Mouse (Mus musculus) cerebellum, postnatal 36 days (tissue): ENCODE results near the gene Spesp1.

Source experiments
- DNase-seq, 2 experiments: peaks; one replicate each; pipeline ENCODE4 v3.0.0; 2021 to 2022; ENCODE audit warnings: mixed read lengths in 2 of 2

Gene Spesp1

DNA sequence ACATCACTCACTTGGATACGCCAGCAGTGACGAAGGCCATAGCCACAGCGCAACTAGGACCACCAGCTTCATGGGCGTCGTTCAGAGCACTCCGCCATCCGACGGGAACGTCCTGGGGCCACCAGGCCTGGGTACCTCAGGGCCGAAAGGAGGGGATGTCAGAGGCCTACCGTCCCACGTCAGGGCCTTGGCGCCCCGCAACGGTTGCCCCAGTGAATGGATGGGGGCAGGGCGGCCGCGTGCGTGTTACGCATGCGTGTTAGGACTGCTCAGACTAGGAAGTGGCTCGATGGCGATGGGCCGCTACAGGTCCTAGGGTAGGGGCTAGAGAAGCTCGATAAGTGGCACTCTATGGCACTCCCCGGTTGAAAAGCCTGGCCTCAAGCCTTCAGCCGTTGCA lies at the start of gene Spesp1:
Gene Spesp1 (minus strand): TSS at position 218 of the 400 bp plus-strand sequence.
- DNase-seq = no peak

GRCm38 (mm10) chr9:62325965-62326364 lies 44.0 kb upstream of the Spesp1 start:
- no peak for DNase-seq

DNA sequence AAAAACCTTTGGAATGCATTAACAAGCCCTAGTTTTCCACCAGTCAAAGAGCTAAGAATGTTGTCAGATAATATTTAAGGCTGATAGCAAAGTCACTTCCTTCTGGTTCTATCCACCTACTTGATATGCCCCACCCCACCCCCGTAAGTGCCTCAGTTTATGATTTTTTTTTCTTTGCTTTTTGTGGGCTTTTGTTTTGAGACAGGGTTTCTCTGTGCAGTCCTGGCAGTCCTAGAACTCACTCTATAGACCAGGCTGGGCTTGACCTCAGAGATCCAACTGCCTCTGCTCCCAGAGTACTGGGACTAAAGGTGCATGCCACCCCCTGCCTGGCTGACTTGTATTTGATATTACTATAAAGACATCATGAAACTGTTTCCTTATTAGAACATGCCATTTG lies 41.8 kb upstream of the Spesp1 start:
- DNase-seq = no peak

DNA sequence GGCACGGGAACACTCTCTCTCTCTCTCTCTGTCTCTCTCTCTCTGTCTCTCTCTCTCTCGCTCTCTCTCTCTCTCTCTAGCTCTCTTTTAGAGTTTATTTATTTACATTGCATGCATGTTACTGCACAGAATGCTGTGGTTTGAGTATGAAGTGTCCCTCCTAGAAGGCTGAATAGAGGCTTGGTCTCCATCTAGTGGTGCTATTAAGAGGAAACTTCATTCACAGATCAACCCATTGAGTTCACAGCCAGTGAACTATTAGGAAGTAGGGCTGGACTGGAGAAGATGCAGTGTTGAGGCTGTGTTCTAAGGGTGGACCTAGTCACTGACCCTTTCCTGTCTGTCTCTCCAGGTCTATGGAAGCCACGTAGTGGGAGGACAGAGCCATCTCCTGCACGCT lies 36.7 kb upstream of the Spesp1 start:
- no peak for DNase-seq

- no peak for DNase-seq
Observed at GRCm38 (mm10) chr9:62315556-62315955, 33.5 kb upstream of the Spesp1 start.

DNA sequence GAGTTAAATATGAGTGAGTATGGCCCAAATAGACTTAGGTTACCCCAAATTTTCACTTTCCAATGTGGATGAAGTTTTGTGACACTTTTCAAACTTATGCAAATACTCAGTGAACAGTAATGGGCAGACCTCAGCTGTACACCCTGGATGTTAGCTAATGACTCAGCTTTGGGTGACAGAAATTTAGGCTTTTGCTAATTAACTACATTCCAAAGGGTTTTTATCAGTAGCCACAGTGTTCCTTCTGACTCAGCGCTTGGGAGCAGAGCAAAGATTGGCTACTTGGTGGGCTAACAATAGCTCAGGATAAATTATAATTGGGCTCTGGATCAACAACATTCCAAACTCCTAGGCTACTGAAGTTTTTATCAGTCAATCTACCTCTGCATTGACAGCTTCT lies 14.9 kb upstream of the Spesp1 start:
- DNase-seq = no peak

DNA sequence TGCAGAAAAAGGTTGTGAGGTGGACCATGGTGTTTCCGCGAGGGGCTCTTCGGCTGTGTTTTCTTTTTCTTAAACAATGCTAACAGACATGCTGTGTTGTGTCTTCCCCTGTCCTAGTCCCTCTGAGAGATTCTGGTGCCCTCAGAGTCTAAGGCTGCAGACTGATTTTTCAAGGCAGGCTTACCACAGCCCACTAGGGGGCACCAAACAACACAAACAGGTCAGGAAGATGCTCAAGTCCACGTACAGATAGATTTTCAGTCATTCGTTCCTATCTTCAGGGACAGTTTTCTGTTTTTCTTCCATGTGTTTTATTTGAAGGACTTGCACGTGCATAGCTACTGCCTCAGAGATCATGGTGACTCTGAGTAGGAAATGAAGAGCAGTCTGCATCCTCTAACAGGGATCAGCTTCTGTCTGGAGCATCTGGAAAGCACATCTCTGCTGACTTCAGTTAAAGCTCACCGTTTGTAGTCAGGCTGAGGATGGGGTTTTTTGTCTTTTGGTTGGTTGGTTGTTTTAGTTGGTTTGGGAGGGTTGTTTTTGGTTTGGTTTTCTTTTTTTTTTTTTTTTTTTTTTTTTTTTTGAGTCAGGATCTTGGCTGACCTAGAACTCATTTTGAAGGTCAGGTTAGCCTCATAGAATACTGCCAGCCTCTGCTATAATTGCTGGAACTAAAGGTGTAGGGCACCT lies 13.1 kb upstream of the Spesp1 start:
- peak; percentile 87 to 92 for DNase-seq

GRCm38 (mm10) chr9:62287633-62288025 lies 5.6 kb upstream of the Spesp1 start:
- DNase-seq = no peak

DNA sequence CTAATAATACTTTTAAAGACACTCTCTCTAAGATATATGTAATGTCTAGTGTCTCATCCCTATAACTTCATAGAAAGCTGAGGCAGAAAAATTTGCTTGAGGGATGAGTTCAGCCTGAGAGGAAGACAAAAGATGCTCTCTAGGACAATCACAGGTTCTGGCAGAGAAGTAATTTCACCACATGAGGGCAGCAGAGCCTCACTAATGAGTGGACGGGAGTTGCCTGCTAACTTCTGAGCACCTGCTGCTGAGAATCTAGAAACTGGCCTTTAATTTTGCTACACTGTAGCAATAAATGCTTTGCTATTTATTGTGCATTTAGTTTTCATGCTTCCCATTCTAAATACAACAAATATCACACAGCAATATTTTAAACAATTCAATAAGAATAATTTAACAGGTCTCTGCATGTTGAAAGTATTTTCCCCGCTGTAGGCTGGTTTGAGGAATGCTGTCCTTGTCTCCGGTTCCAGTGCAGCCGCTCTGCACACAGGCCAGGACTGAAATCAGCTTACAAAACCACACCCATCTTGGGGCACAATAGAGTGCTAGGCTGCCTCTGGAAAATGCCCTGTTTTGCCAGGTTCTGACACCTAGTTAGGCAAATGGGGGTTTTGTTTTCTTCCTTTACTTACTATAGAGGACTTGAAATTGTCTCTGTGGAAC lies 5.1 kb upstream of the Spesp1 start:
- peak; percentile 80 to 86 for DNase-seq

DNA sequence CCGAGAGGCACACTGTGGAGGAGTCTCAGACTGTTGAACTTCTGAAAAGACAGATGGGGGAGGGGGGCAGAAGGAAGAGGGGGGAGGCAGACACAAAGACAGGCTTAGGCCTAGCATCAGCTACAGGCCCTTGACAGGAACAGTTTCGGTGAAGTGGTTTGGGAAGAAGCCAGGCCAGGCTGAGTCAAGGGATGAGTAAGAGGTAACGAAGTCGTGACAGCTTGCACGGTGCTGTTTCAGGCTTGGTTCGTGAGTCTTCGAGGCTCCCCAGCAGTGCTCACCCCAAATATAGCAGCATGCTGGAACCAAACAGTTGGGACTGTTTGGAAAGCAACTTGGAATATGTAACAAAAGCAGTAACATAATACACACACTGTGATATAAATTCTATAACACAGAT lies 2.3 kb upstream of the Spesp1 start:
- DNase-seq = peak; percentile 31 to 42

DNA sequence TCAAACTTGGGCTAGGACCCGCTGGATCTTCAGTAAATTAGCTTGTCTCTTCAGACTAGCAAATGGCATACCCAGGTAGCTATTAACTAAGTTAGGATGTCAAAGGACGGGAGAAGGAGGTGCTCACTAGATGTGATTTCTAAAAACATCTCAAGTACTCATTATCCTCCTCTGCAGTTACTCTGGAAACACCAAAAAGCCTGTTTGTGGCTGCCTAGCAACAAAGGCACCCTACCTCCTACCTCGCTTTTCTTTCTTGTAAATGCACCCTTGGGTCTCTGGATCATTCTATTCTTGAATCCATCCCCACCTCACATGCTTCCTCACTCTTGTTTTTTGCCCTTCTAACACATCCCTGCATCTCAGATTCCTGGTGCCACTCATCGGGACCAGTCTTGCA lies 5.1 kb downstream of the Spesp1 start:
- DNase-seq = no peak

DNA sequence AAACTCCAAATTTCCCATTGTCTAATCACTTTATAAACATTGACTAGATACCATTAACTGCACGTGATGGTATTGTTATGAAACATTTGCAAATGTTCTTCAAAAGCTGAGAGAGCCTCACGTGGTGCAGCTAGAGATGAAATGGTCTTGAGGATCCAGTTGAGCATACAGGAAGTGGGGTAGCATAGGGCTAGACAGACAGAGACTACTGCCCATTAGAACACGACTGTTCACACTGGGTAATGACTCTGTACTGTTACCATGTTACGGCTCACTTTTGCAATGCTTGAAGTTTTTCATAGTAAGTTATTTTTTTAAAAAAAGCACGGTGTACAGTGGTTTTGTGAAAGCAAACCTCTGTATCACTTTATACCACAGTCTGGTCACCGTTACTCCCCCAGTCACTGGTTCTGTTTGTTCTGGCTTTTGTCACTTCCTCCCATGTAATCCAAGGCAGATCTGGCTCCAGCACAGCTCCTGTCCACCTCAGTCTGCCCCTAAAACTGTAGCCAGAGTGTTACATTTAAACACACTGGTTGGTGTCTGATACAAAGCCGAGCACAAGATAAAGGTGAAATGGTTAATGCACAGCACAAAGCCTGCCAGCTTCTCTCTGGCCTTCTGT lies 11.1 kb downstream of the Spesp1 start:
- DNase-seq = no peak

GRCm38 (mm10) chr9:62269161-62269560 lies 12.8 kb downstream of the Spesp1 start:
- no peak for DNase-seq

- DNase-seq = no peak
Observed at GRCm38 (mm10) chr9:62265278-62265677, 16.7 kb downstream of the Spesp1 start.

GRCm38 (mm10) chr9:62263652-62264051 lies 18.4 kb downstream of the Spesp1 start:
- no peak for DNase-seq

GRCm38 (mm10) chr9:62261406-62261805 lies 20.6 kb downstream of the Spesp1 start:
- DNase-seq = no peak

DNA sequence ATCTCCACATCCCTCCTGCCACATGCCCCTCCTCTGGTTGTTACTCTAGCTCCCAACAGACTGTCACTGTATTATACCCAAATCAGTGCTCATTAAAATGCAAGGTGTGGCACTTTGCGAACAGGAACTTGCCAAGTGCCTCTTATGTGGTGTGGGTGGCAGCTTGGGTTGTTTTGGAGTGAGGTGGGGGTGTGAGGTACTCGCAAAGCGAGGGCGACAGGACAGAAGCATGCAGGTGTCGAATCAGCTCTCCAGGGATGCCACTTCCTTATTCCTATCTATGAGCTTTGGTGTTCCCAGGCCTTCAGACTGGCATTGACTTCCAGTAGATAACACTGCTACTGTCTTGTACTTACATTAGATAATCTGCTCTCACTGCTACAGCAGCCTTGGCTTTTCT lies 21.0 kb downstream of the Spesp1 start:
- no peak for DNase-seq

GRCm38 (mm10) chr9:62258005-62258404 lies 24.0 kb downstream of the Spesp1 start:
- no peak for DNase-seq

DNA sequence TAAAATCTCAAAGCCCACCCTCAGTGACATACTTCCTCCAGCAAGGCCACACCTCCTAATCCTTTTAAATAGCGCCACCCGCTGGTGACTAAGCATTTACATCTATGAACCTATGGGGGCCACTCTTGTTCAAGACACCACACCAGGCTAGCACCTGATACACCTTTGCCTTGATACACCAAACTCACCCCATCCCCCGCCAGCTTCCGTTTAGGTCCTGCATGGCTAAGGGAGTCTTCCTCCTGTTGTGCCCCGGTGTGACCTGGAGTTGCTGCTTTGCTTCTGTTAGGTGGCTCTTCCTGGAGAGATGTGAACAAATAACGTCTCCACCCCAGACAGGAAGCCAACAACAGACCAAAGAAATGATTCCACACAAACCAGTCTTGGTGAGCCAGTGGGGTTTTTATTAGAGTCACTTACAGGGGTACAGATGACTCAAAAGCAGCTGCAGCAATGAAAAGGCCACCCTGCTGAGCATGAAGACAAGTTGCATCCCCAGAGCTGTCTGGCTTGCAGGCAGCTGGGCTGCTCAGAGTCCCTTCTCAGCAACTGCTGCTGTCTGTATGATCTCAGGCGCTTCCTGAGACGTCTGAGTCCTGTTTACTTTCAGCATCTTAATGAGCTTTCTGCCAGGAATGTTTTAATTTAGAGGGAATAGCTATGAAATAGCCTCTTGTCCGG lies 26.0 kb downstream of the Spesp1 start:
- DNase-seq = no peak

GRCm38 (mm10) chr9:62253736-62254443 lies 28.1 kb downstream of the Spesp1 start:
- DNase-seq = no peak

- no peak for DNase-seq
Observed at GRCm38 (mm10) chr9:62250296-62250695, 31.7 kb downstream of the Spesp1 start.

DNA sequence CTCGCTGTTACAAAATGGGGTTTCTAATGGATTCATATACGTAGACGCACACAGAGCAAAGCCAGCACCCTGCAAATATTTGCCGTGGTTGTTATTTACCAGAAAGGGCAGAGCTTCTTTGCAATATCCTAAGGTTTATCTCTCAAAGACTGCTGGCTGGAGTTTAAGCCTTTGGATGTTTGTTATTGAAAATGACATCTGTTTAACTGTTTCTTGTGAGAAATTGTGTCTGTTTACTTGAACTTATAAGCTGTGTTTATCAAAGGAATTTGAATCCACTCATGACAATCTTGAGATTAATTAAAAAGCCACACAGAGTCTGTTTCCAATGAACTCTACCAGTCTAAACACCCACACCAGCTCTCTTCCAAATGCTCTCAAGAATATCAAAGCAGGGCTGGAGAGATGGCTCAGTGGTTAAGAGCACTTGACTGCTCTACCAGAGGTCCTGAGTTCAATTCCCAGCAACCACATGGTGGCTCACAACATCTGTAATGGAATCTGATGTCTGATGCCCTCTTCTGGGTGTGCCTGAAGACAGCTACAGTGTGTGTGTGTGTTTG lies 35.5 kb downstream of the Spesp1 start:
- DNase-seq = no peak
